Mouse (Mus musculus) hindbrain, embryonic 16.5 days (tissue): Measurements from ENCODE around the gene Pot1b. TPM values are rescaled to one million over a fixed set of nuclear protein-coding genes. Genes with fewer than 3 reads are reported as not detected.
A peak's percentile ranks its signal among the peaks of the same experiment; 100 is the strongest.

Experiments
- ATAC-seq: fragments of 200-750 bp; cut with Nextera tagmentation; 2 replicates; pipeline ENCODE4 v1.8.0; 2017; ENCODE audit warnings: moderate TSS enrichment, moderate library complexity
- H3K27ac ChIP-seq: fragments of 300-500 bp; sonication (generic); 2 replicates; pipeline ENCODE4 v1.5.1; 2014; ENCODE audit warnings: low read depth, mild to moderate bottlenecking, control low read depth, low read length, moderate library complexity
- H3K27me3 ChIP-seq: fragments of 300-500 bp; sonication (generic); replicated peaks from 2 replicates; pipeline ENCODE4 v1.6.1; 2014; ENCODE audit warnings: low read length; ENCODE audit not compliant: control insufficient read depth, insufficient read depth
- H3K36me3 ChIP-seq: fragments of 300-500 bp; sonication (generic); 2 replicates; pipeline ENCODE4 v1.6.1; 2014; ENCODE audit warnings: mild to moderate bottlenecking, low read length, moderate library complexity, mixed read lengths; ENCODE audit not compliant: control insufficient read depth, insufficient read depth
- H3K4me1 ChIP-seq: fragments of 300-500 bp; sonication (generic); 2 replicates; pipeline ENCODE4 v1.6.1; 2014; ENCODE audit warnings: low read depth, low read length; ENCODE audit not compliant: control insufficient read depth, insufficient read depth
- H3K4me2 ChIP-seq: fragments of 300-500 bp; sonication (generic); 2 replicates; pipeline ENCODE4 v1.6.1; 2014; ENCODE audit warnings: mild to moderate bottlenecking, low read length, control low read depth, moderate library complexity
- H3K4me3 ChIP-seq: fragments of 300-500 bp; sonication (generic); 2 replicates; pipeline ENCODE4 v1.5.1; 2014; ENCODE audit warnings: mild to moderate bottlenecking, low read length, control low read depth, moderate library complexity
- H3K9ac ChIP-seq: fragments of 300-500 bp; sonication (generic); 2 replicates; pipeline ENCODE4 v1.6.1; 2014; ENCODE audit warnings: low read depth, mild to moderate bottlenecking, control low read depth, low read length, moderate library complexity
- H3K9me3 ChIP-seq: fragments of 300-500 bp; sonication (generic); 2 replicates; pipeline ENCODE4 v1.6.1; 2014; ENCODE audit warnings: mild to moderate bottlenecking, low read length, moderate library complexity; ENCODE audit not compliant: control insufficient read depth
- WGBS: fragments of 180-500 bp; shearing (Covaris S2); extraction: QIAGEN DNeasy Blood & Tissue Kit; methylation state at CpG from one replicate; pipeline ENCODE4 v1.1.7; 2014; 5-methylcytosine and 5-hydroxymethylcytosine counted together
- polyA plus RNA-seq: library from polyadenylated mRNA; unstranded; fragments of >200 nt; fragmentation: Nextera tagmentation; extraction: Ambion mirVana; gene quantifications from 2 replicates; pipeline ENCODE4 v1.2.1, GENCODE M21; 2015

The Pot1b gene
- 5.3 and 5.8 TPM in 2 replicates for polyA plus RNA-seq

DNA sequence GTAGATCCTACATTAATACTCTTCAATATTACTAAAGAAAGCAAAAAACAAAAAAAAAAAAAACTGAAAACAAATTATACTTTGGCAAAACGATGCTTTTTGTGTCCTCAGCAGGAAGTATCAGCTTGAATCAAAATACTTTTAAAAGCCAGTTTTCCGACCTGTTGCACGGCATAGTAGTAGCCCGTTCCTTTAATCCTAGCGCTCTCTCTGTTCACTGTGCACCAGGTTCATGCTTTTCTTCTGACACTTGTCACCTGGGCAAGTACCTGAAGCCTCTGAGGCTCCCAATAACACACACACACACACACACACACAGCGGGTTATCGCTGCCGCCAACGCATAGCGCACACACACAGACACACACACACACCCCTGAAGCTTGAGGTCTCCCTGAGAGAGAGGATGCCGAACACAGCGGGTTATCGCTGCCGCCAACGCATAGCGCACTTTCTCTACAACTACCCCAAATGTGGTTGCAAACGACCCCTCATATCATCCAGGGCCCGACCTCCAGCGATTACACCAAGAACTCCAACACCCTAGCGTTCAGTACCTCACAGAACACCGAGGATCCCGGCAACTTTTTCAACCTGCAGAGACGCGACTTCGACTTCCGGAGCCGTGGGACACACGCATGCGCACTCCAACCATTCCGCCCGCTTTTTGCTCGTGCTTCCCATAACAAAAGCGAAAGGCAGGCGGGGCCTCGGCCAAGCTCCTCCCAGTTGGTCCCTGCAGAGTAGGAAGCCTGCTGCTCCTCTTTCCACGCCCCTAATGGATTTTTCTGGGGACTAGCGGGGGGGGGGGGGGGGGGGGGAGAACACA lies at the start of gene Pot1b:
TSS of gene Pot1b (minus strand) at position 645 of the 828 bp plus-strand sequence.
- Histone ChIP-seq H3K4me1 (no peaks in the 10 kb centered on the region), H3K9ac (peak within 1 kb of the TSS; percentile 72), H3K27ac (peak within 1 kb of the TSS; percentile 44; the same call in 1 of the 2 replicates), H3K27me3 (no peaks in the 10 kb centered on the region), H3K4me2 (peak within 1 kb of the TSS; percentile 84), H3K4me3 (peak within 1 kb of the TSS; percentile 77), H3K36me3 (no peaks in the 10 kb centered on the region), H3K9me3 (no peaks in the 10 kb centered on the region)
- WGBS = under 1% methylated on average over 37 of the region's 37 CpGs
- ATAC-seq = peak; percentile 100

DNA sequence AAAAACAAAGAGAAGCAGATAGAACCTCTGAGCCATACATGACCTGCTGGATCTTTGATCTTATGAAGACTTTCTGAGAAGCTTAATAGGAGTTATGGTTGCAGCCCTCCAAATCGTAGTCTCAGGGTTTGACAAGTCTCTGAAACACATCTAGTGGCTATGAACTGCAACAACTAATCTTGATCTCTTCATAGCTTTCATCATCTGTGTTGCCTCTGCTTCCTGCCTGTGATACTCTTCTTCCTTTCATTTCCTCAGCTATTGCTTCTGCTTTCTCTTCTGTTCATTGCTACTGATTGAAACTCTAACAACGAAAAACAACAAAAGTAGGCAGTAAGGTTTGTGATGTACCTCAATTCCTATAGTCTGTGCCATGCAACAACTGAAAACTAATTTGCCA lies 38.7 kb upstream of the Pot1b start:
- Histone ChIP-seq H3K9ac (no peak overlapping the region), H3K27ac (no peak overlapping the region), H3K4me2 (no peak overlapping the region), H3K27me3 (no peaks in the 10 kb centered on the region), H3K36me3 (no peaks in the 10 kb centered on the region), H3K4me3 (no peak overlapping the region), H3K9me3 (no peaks in the 10 kb centered on the region), H3K4me1 (no peaks in the 10 kb centered on the region)
- 76% methylated on average over 2 of the region's 2 CpGs for WGBS
- no peak for ATAC-seq

DNA sequence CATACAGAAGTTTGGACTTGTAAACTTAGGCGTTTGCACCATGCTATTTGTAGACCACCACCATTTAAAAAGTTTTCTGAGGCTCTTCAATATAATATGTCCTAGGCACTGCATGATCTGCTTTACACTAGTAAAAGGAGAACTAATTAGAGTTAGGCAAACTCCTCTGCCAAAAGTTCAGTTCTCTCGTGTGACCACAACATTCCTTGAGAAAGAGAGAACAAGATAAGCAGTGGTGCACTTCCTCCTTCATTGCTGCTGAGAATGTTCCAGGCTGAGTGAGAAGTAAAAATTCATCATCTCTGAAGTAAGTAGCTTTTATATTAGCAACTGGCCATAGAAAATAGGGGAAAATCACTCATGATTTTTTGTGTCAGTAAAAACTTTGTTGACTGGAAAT lies 37.4 kb upstream of the Pot1b start, which contains the start of gene Adgre4:
TSS of gene Adgre4 (plus strand) at position 199 of the 400 bp plus-strand sequence.
- Histone ChIP-seq H3K36me3 (no peaks in the 10 kb centered on the region), H3K4me2 (no peak within 1 kb of the TSS), H3K4me3 (no peak within 1 kb of the TSS), H3K9me3 (no peaks in the 10 kb centered on the region), H3K9ac (no peak within 1 kb of the TSS), H3K27me3 (no peaks in the 10 kb centered on the region), H3K27ac (no peak within 1 kb of the TSS), H3K4me1 (no peaks in the 10 kb centered on the region)
- ATAC-seq = no peak
- WGBS = 72% methylated on average over 2 of the region's 2 CpGs

DNA sequence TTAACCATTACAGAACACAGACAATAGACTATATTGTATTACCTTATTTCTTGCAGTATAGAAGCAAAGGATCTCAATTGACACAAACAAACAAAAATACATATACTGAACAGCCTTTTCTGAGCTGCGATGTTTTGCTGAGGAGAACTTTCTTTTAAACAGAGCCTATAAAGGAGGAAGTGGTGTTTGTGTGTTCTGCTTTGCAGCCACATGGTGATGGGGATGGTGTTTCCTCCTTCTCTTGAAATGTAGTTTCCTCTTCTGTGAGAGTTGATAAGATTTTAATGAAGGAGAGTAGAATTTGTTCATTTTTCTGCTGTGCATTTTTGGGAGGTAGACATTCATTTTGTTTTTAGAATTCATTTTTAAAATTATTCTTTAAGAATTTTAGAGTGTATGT lies 24.2 kb upstream of the Pot1b start:
- H3K27me3 ChIP-seq = no peaks in the 10 kb centered on the region

DNA sequence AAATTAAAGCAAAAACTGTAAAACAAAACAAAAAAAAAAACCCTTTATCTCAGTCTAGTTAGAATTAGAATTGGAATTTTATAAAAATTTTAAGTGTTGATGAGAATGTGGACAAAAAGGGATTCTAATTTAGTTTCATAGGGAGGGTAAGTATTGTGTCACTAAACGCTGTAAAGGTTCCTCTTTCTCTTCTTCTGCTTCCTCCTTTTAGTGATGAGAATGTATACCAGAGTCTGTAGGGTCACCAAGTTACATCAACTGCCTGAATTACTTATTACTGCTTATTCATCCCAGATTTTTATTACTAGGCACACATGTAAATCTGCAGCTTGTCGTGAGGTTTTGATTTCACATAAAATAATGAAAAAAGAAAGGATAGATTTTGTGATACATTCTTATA lies 13.8 kb upstream of the Pot1b start:
- 84% methylated on average over 2 of the region's 2 CpGs for WGBS

More for the DNA sequence above, 24.2 kb upstream of the Pot1b start:
- WGBS = 89% methylated on average over 1 of the region's 1 CpGs
- H3K4me3 ChIP-seq = no peak overlapping the region
- no peak for ATAC-seq
- no peaks in the 10 kb centered on the region for H3K4me1 ChIP-seq
- H3K27ac ChIP-seq = no peak overlapping the region
- H3K36me3 ChIP-seq = no peaks in the 10 kb centered on the region
- no peak overlapping the region for H3K9ac ChIP-seq
- no peaks in the 10 kb centered on the region for H3K9me3 ChIP-seq
- no peak overlapping the region for H3K4me2 ChIP-seq

DNA sequence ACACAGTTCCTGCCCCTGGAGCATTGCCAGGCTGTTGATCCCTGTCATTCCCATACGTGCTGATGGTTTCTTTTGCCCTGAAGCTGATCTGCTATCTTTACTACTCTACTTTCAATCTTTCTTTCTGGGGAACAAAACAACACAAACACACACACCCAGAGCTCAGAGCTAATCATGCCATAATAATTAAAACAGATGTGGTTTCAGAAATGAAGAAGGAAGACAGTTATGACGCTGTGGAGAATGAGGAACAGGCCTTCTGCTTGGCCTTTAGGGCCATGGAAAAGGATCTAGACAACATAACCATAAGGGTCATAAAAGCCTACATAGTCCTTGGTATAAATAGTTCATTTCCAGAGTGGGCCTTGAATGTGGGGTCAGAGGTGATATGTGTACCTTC lies 9.8 kb upstream of the Pot1b start:
- H3K4me1 ChIP-seq = no peaks in the 10 kb centered on the region
- H3K27me3 ChIP-seq = no peaks in the 10 kb centered on the region
- no peak overlapping the region for H3K27ac ChIP-seq
- no peak overlapping the region for H3K9ac ChIP-seq
- WGBS = 77% methylated on average over 2 of the region's 2 CpGs
- H3K9me3 ChIP-seq = no peaks in the 10 kb centered on the region
- no peak overlapping the region for H3K4me3 ChIP-seq
- H3K36me3 ChIP-seq = no peaks in the 10 kb centered on the region
- no peak for ATAC-seq
- H3K4me2 ChIP-seq = no peak overlapping the region

More for the DNA sequence above, 13.8 kb upstream of the Pot1b start:
- no peak overlapping the region for H3K27ac ChIP-seq
- H3K9ac ChIP-seq = no peak overlapping the region
- H3K4me1 ChIP-seq = no peaks in the 10 kb centered on the region
- no peaks in the 10 kb centered on the region for H3K36me3 ChIP-seq
- ATAC-seq = no peak
- no peak overlapping the region for H3K4me3 ChIP-seq
- no peaks in the 10 kb centered on the region for H3K27me3 ChIP-seq
- no peaks in the 10 kb centered on the region for H3K9me3 ChIP-seq
- no peak overlapping the region for H3K4me2 ChIP-seq

DNA sequence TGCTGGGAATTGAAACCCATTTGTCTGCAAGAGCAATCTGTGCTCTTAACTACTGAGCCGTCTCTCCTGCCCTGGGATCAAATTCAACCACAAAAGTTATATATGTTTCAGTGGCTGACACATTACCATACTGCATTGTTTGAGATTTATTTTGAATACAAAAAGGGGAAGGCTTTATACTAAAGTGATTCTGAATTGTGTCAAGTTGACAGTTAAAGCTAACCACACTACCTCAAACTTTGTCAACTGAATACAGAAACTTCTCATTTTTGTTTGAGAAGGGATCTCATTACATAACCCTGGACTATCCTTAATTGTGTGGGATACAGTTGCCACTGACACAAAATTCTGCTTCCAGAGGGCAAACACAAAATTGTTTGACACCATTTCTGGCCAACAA lies 8.8 kb upstream of the Pot1b start:
- no peak overlapping the region for H3K27ac ChIP-seq
- no peaks in the 10 kb centered on the region for H3K36me3 ChIP-seq
- no peak for ATAC-seq
- no peaks in the 10 kb centered on the region for H3K4me1 ChIP-seq
- H3K27me3 ChIP-seq = no peaks in the 10 kb centered on the region
- no peak overlapping the region for H3K9ac ChIP-seq
- no peak overlapping the region for H3K4me3 ChIP-seq
- no peaks in the 10 kb centered on the region for H3K9me3 ChIP-seq
- no peak overlapping the region for H3K4me2 ChIP-seq
- 77% methylated on average over 1 of the region's 1 CpGs for WGBS

DNA sequence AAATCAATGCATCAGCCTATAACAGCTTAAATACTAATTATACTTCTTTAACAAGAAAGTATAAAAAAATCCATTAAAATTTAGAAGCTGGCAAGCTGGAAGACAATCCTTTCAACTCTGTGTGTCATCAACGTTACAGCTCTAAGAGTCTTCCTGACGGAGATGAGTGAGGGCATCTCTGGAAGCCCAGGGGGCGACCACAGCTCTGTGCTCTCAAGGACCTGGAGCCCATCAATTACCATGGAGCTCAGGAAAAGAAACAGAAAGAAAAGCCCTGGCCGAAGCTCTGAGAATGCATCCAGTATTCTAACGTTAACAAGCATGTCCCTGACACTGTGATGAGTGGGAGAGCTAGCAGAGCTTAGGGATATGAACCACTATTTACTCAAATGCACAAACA lies 9.6 kb downstream of the Pot1b start:
- Histone ChIP-seq H3K27ac (no peak overlapping the region), H3K4me3 (no peak overlapping the region), H3K4me1 (no peaks in the 10 kb centered on the region), H3K36me3 (0 out of 2 replicates have a peak, but pooled peaks cover 3% of the 10 kb centered on the region), H3K4me2 (no peak overlapping the region), H3K27me3 (no peaks in the 10 kb centered on the region), H3K9me3 (no peaks in the 10 kb centered on the region), H3K9ac (no peak overlapping the region)
- WGBS = 55% methylated on average over 5 of the region's 5 CpGs
- ATAC-seq = no peak

DNA sequence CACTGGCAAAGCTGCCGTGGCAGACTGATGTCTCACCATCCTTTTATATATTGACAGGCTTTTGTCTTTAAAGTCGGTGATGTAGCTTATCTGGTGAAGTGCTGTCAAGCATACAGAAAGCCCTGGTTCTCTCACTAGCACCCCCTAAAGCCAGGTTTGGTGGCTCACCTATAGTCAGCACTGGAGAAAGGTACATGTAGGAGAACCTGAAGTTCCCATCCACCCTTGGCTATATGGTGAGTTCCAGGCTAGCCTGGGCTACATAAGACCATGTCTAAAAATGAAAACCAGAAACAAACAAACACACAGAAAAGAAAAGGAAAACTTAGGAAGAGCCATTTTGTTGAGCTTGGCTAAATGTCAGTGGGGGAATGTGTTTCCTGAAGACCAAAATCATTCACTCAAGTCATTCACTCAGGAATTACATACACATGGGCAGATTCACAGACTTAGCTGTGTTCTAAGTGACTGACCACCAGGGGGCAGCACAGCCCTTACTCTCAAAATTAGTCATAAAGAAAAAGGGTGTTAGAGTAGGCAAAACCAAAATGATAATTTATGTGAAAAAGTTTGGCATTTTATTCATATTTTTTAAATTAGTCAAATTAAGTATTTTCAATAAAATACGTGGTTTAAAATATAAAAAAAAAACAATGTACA lies 10.1 kb downstream of the Pot1b start:
- Histone ChIP-seq H3K9me3 (no peaks in the 10 kb centered on the region), H3K9ac (no peak overlapping the region), H3K27ac (no peak overlapping the region), H3K36me3 (0 out of 2 replicates have a peak, but pooled peaks cover 5% of the 10 kb centered on the region), H3K4me1 (no peaks in the 10 kb centered on the region), H3K4me3 (no peak overlapping the region), H3K4me2 (no peak overlapping the region), H3K27me3 (no peaks in the 10 kb centered on the region)
- 65% methylated on average over 3 of the region's 3 CpGs for WGBS
- peak; percentile 71 for ATAC-seq
